Mouse (Mus musculus) kidney, adult 2 months (tissue): Measurements from ENCODE around the gene Lrsam1. TPM values are rescaled to one million over a fixed set of nuclear protein-coding genes. Genes with fewer than 3 reads are reported as not detected.

Experiments used
- DNase-seq: peaks from one replicate; pipeline ENCODE4 v3.0.0; 2021
- H3K27ac ChIP-seq: fragments of 200-500 bp; 2 replicates; pipeline ENCODE4 v1.5.1; 2012; ENCODE audit warnings: low read depth, low read length, control low read depth, inconsistent platforms; ENCODE audit not compliant: insufficient read depth
- H3K27me3 ChIP-seq: fragments of 200-500 bp; replicated peaks from 2 replicates; pipeline ENCODE4 v1.6.1; 2012; ENCODE audit warnings: mild to moderate bottlenecking, moderate library complexity, low read length, inconsistent platforms; ENCODE audit not compliant: control insufficient read depth, insufficient read depth
- H3K36me3 ChIP-seq: fragments of 200-500 bp; 2 replicates; pipeline ENCODE4 v1.6.1; 2012; ENCODE audit warnings: mild to moderate bottlenecking, moderate library complexity, low read length, inconsistent platforms; ENCODE audit not compliant: control insufficient read depth, insufficient read depth
- H3K4me1 ChIP-seq: fragments of 200-500 bp; 2 replicates; pipeline ENCODE4 v1.6.1; 2011; ENCODE audit warnings: low read length; ENCODE audit not compliant: control insufficient read depth, insufficient read depth
- H3K4me3 ChIP-seq: fragments of 200-500 bp; 2 replicates; pipeline ENCODE4 v1.5.1; 2011; ENCODE audit warnings: mild to moderate bottlenecking, low read depth, low read length, control low read depth; ENCODE audit not compliant: insufficient read depth
- CTCF ChIP-seq: fragments of 200-500 bp; conservative IDR thresholded peaks from 2 replicates; pipeline ENCODE4 v1.5.1; 2011; ENCODE audit warnings: low read depth, mild to moderate bottlenecking, control low read depth, low read length, moderate library complexity, mixed read lengths; ENCODE audit not compliant: insufficient read depth, insufficient read length
- POLR2A ChIP-seq: fragments of 200-500 bp; IDR thresholded peaks from one replicate; pipeline ENCODE4 v1.6.1; 2011; ENCODE audit warnings: low read depth, low read length, control low read depth
- WGBS: fragments of 180-500 bp; shearing (Covaris S2); methylation state at CpG from one replicate; pipeline ENCODE4 v1.1.7; 2018; 5-methylcytosine and 5-hydroxymethylcytosine counted together
- polyA plus RNA-seq: library from polyadenylated mRNA; depleted of rRNA; stranded (reverse); fragments of >200 nt; gene quantifications from 2 replicates; pipeline ENCODE4 v1.2.3, GENCODE M21; 2012

The Lrsam1 gene
- polyA plus RNA-seq, 1 experiment = 12.0 TPM

GRCm38 (mm10) chr2:32939418-32939817 lies 22.0 kb downstream of the Lrsam1 start:
- DNase-seq = peak; percentile 52
- H3K27ac ChIP-seq = no peak overlapping the region
- no peaks in the 10 kb centered on the region for H3K4me1 ChIP-seq
- TF ChIP-seq POLR2A = no peak
- no peak for TF ChIP-seq CTCF
- H3K4me3 ChIP-seq = no peak overlapping the region
- 85% methylated on average over 5 of the region's 5 CpGs for WGBS
- H3K27me3 ChIP-seq = no peaks in the 10 kb centered on the region
- H3K36me3 ChIP-seq = no peaks in the 10 kb centered on the region; the same call in 1 of the 2 replicates

GRCm38 (mm10) chr2:32938741-32939140 lies 22.7 kb downstream of the Lrsam1 start:
- H3K27me3 ChIP-seq = no peaks in the 10 kb centered on the region
- no peaks in the 10 kb centered on the region for H3K4me1 ChIP-seq
- H3K4me3 ChIP-seq = no peak overlapping the region
- WGBS = 94% methylated on average over 5 of the region's 5 CpGs
- H3K36me3 ChIP-seq = no peaks in the 10 kb centered on the region; the same call in 1 of the 2 replicates
- no peak for TF ChIP-seq POLR2A
- no peak for TF ChIP-seq CTCF
- no peak for DNase-seq
- H3K27ac ChIP-seq = no peak overlapping the region

GRCm38 (mm10) chr2:32931730-32932129 lies 29.7 kb downstream of the Lrsam1 start:
- no peak overlapping the region for H3K27ac ChIP-seq
- DNase-seq = no peak
- no peaks in the 10 kb centered on the region for H3K36me3 ChIP-seq
- no peak for TF ChIP-seq CTCF
- TF ChIP-seq POLR2A = no peak
- WGBS = 78% methylated on average over 7 of the region's 7 CpGs
- H3K4me1 ChIP-seq = no peaks in the 10 kb centered on the region
- no peak overlapping the region for H3K4me3 ChIP-seq
- no peaks in the 10 kb centered on the region for H3K27me3 ChIP-seq

GRCm38 (mm10) chr2:32928947-32929829 lies 32.2 kb downstream of the Lrsam1 start:
- Histone ChIP-seq H3K27me3 (no peaks in the 10 kb centered on the region), H3K27ac (no peak overlapping the region), H3K4me3 (no peak overlapping the region), H3K4me1 (no peaks in the 10 kb centered on the region), H3K36me3 (no peaks in the 10 kb centered on the region)
- DNase-seq = peak; percentile 53
- 84% methylated on average over 19 of the region's 19 CpGs for WGBS
- TF ChIP-seq CTCF (no peak), POLR2A (no peak)

- peak; percentile 88 for TF ChIP-seq CTCF
- no peak for TF ChIP-seq POLR2A
- Histone ChIP-seq H3K27me3 (no peaks in the 10 kb centered on the region), H3K36me3 (no peaks in the 10 kb centered on the region), H3K27ac (no peak overlapping the region), H3K4me1 (no peaks in the 10 kb centered on the region), H3K4me3 (no peak overlapping the region)
- DNase-seq = peak; percentile 68
- whole genome bisulfite sequencing = 46% methylated on average over 10 of the region's 10 CpGs
Measured at GRCm38 (mm10) chr2:32928235-32928946, 33.0 kb downstream of the Lrsam1 start.

- WGBS = 69% methylated on average over 15 of the region's 15 CpGs
- Histone ChIP-seq H3K27ac (no peak overlapping the region), H3K36me3 (no peaks in the 10 kb centered on the region), H3K27me3 (no peaks in the 10 kb centered on the region), H3K4me1 (no peaks in the 10 kb centered on the region), H3K4me3 (no peak overlapping the region)
- no peak for TF ChIP-seq POLR2A
- TF ChIP-seq CTCF = no peak
- no peak for DNase-seq
Measured at GRCm38 (mm10) chr2:32927624-32928234, 33.7 kb downstream of the Lrsam1 start.
